Mouse (Mus musculus) kidney, embryonic 15.5 days (tissue): ENCODE measurements around the gene Cox8b. TPM values are rescaled to one million over a fixed set of nuclear protein-coding genes. Genes with fewer than 3 reads are reported as not detected.

ENCODE experiments used
- ATAC-seq: fragments of 200-750 bp; cut with Nextera tagmentation; replicated peaks from 2 replicates; pipeline ENCODE4 v1.8.0; 2017; ENCODE audit warnings: moderate TSS enrichment; ENCODE audit not compliant: low FRiP score
- H3K27ac ChIP-seq: fragments of 300-500 bp; sonication (generic); 2 replicates; pipeline ENCODE4 v1.5.1; 2015; ENCODE audit warnings: mild to moderate bottlenecking, inconsistent platforms
- H3K27me3 ChIP-seq: fragments of 300-500 bp; sonication (generic); 2 replicates; pipeline ENCODE4 v1.6.1; 2015; ENCODE audit warnings: inconsistent platforms
- H3K36me3 ChIP-seq: fragments of 300-500 bp; sonication (generic); 2 replicates; pipeline ENCODE4 v1.6.1; 2015; ENCODE audit warnings: inconsistent platforms
- H3K4me1 ChIP-seq: fragments of 300-500 bp; sonication (generic); 2 replicates; pipeline ENCODE4 v1.6.1; 2015; ENCODE audit warnings: inconsistent platforms
- H3K4me2 ChIP-seq: fragments of 300-500 bp; sonication (generic); 2 replicates; pipeline ENCODE4 v1.6.1; 2015; ENCODE audit warnings: moderate library complexity, mild to moderate bottlenecking, inconsistent platforms
- H3K4me3 ChIP-seq: fragments of 300-500 bp; sonication (generic); replicated peaks from 2 replicates; pipeline ENCODE4 v1.5.1; 2015; ENCODE audit warnings: mild to moderate bottlenecking, inconsistent platforms
- H3K9ac ChIP-seq: fragments of 300-500 bp; sonication (generic); 2 replicates; pipeline ENCODE4 v1.6.1; 2015; ENCODE audit warnings: mild to moderate bottlenecking, inconsistent platforms
- H3K9me3 ChIP-seq: fragments of 300-500 bp; sonication (generic); replicated peaks from 2 replicates; pipeline ENCODE4 v1.6.1; 2016; ENCODE audit warnings: inconsistent platforms
- WGBS: fragments of 180-500 bp; shearing (Covaris S2); methylation state at CpG from one replicate; pipeline ENCODE4 v1.1.7; 2015; ENCODE audit warnings: mixed read lengths; 5-methylcytosine and 5-hydroxymethylcytosine counted together
- polyA plus RNA-seq: library from polyadenylated mRNA; unstranded; fragments of >200 nt; fragmentation: Nextera tagmentation; extraction: Ambion mirVana; gene quantifications from 2 replicates; pipeline ENCODE4 v1.2.1, GENCODE M21; 2015

Cox8b gene
- polyA plus RNA-seq, 1 experiment from 2014 or later = 3.9 TPM

DNA sequence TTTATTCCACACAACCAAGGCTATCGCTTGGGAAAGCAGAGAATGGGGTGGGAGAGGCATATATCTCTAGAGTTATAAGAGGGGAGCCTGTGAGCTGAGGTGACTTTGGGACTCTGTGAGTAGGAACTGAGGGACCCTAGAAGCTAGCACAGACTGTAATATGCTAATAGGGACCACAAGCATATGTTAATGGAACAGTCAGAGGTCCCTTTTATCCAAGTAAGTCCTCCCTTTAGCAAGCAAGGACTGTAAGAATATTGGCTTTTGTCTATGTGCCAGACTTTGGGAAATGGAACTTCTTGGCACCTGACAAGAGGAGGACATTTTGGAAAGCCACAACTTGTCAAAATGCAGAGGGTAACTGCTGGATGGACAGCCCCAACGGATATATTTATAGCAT, 38.6 kb upstream of the Cox8b start:
- H3K36me3 ChIP-seq = no peaks in the 10 kb centered on the region
- peaks cover 34% of the 10 kb centered on the region for H3K4me1 ChIP-seq
- no peak overlapping the region for H3K4me2 ChIP-seq
- H3K27me3 ChIP-seq = peaks cover 33% of the 10 kb centered on the region; the same call in 1 of the 2 replicates
- no peak overlapping the region for H3K9ac ChIP-seq
- no peak overlapping the region for H3K4me3 ChIP-seq
- 15% methylated on average over 2 of the region's 2 CpGs for WGBS
- peak overlapping the region; percentile 63 for H3K27ac ChIP-seq
- H3K9me3 ChIP-seq = no peaks in the 10 kb centered on the region
- no peak for ATAC-seq

DNA sequence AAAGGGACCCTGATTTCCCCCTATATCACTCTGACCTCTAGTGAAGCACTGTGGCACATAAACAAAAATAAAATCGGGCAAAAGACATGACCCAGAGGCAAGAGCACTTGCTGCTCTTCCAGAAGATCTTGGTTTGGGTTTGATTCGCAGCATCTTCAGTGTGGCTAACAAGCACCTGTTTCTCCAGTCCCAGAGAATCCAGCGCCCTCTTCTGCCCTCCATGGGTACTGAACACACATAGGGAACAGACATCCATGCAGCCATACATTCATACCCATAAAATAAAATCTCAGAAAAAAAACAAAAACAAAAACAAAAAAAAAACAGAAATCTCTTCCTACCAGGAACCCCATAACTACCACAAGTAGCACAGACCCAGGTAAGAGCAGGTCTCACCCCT, 38.2 kb upstream of the Cox8b start:
- Histone ChIP-seq H3K36me3 (no peaks in the 10 kb centered on the region), H3K4me1 (peaks cover 34% of the 10 kb centered on the region), H3K9ac (no peak overlapping the region), H3K9me3 (no peaks in the 10 kb centered on the region), H3K4me2 (no peak overlapping the region), H3K27me3 (peaks cover 33% of the 10 kb centered on the region; the same call in 1 of the 2 replicates), H3K4me3 (no peak overlapping the region), H3K27ac (no peak overlapping the region)
- 46% methylated on average over 3 of the region's 3 CpGs for WGBS
- ATAC-seq = no peak

GRCm38 (mm10) chr7:140927181-140927580, 26.9 kb upstream of the Cox8b start:
- Histone ChIP-seq H3K4me1 (peaks cover 18% of the 10 kb centered on the region), H3K9ac (no peak overlapping the region), H3K36me3 (no peaks in the 10 kb centered on the region), H3K27ac (no peak overlapping the region), H3K4me3 (no peak overlapping the region), H3K4me2 (no peak overlapping the region), H3K9me3 (no peaks in the 10 kb centered on the region), H3K27me3 (peaks cover 37% of the 10 kb centered on the region)
- no peak for ATAC-seq
- 81% methylated on average over 6 of the region's 6 CpGs for WGBS

GRCm38 (mm10) chr7:140923070-140923775, 23.0 kb upstream of the Cox8b start:
- no peak overlapping the region for H3K9ac ChIP-seq
- H3K9me3 ChIP-seq = no peaks in the 10 kb centered on the region
- 0 out of 2 replicates have a peak, but pooled peaks have one; percentile 30 for ATAC-seq
- 22% methylated on average over 30 of the region's 30 CpGs for WGBS
- H3K36me3 ChIP-seq = no peaks in the 10 kb centered on the region
- H3K4me1 ChIP-seq = peaks cover 26% of the 10 kb centered on the region
- peak overlapping the region; percentile 74 for H3K4me2 ChIP-seq
- peaks cover 74% of the 10 kb centered on the region for H3K27me3 ChIP-seq
- H3K27ac ChIP-seq = 0 out of 2 replicates have a peak overlapping the region, but pooled peaks have one; percentile 13
- H3K4me3 ChIP-seq = peak overlapping the region; percentile 41

DNA sequence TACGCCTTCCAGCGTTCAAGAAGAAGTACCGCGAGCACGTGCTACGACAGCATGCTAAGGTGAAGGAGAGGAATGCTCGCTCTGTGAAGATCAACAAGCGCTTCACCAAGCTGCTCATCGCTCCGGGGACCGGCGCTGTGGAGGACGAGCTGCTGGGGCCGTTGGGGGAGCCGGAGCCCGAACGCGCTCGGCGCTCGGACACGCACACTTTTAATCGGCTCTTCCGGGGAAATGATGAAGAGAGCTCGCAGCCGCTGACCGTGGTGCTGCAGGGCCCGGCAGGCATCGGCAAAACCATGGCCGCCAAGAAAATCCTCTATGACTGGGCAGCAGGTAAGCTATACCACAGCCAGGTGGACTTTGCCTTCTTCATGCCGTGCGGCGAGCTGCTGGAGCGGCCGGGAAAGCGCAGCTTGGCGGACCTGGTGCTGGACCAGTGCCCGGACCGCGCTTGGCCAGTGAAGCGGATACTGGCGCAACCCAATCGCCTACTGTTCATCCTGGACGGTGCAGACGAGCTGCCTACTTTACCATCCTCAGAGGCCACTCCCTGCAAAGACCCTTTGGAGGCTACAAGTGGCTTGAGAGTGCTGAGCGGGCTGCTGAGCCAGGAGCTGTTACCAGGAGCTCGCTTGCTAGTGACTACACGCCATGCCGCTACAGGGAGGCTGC, 22.3 kb upstream of the Cox8b start:
- Histone ChIP-seq H3K36me3 (no peaks in the 10 kb centered on the region), H3K4me3 (peak overlapping the region; percentile 41), H3K4me1 (peaks cover 26% of the 10 kb centered on the region), H3K27me3 (peaks cover 81% of the 10 kb centered on the region), H3K9ac (0 out of 2 replicates have a peak overlapping the region, but pooled peaks have one; percentile 8), H3K27ac (0 out of 2 replicates have a peak overlapping the region, but pooled peaks have one; percentile 13), H3K4me2 (peak overlapping the region; percentile 74), H3K9me3 (no peaks in the 10 kb centered on the region)
- ATAC-seq = peak; percentile 79
- under 1% methylated on average over 49 of the region's 49 CpGs for WGBS

GRCm38 (mm10) chr7:140921225-140921975, 21.2 kb upstream of the Cox8b start:
- no peak for ATAC-seq
- Histone ChIP-seq H3K4me2 (peak overlapping the region; percentile 74), H3K27me3 (peaks cover 84% of the 10 kb centered on the region), H3K27ac (no peak overlapping the region), H3K4me3 (peak overlapping the region; percentile 41; the same call in 1 of the 2 replicates), H3K9me3 (no peaks in the 10 kb centered on the region), H3K36me3 (no peaks in the 10 kb centered on the region), H3K9ac (no peak overlapping the region), H3K4me1 (peaks cover 26% of the 10 kb centered on the region)
- WGBS = 22% methylated on average over 22 of the region's 22 CpGs

DNA sequence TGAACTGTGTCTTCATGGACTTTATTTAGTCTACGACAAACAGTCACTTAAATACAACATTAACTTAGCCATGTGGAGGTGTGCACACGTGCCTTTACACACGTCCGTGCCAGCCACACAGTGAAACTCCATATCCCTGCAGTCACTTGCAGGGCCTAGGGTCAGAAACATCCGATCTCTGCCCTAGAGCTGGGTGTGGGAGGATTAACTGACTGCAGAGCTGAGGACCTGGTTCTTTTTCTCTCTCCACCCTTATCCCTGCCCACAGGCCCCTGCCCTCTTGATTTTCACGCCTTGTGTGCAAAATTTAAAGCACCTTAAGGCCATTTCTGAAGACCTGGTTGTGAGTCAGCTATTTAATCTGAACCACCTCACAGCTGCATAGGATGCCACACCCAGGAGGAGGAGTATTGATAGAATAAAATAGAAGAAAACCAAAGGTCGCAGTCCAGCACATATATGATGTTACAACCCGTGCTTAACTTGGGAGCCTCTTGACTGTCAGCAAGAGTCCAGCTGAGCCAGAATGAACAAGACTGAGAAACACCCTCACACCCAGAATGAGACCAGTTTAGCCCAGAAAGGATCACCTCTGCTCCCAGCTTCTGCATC, 20.3 kb upstream of the Cox8b start, which contains the start of gene Nlrp6:
Nlrp6 (plus strand) TSS at position 485 of the 612 bp plus-strand sequence.
- peaks cover 26% of the 10 kb centered on the region for H3K4me1 ChIP-seq
- no peaks in the 10 kb centered on the region for H3K36me3 ChIP-seq
- 52% methylated on average over 8 of the region's 8 CpGs for WGBS
- no peaks in the 10 kb centered on the region for H3K9me3 ChIP-seq
- peak within 1 kb of the TSS; percentile 74 for H3K4me2 ChIP-seq
- H3K9ac ChIP-seq = no peak within 1 kb of the TSS
- no peak within 1 kb of the TSS for H3K27ac ChIP-seq
- H3K4me3 ChIP-seq = 0 out of 2 replicates have a peak within 1 kb of the TSS, but pooled peaks have one; percentile 41
- no peak for ATAC-seq
- H3K27me3 ChIP-seq = peaks cover 81% of the 10 kb centered on the region

DNA sequence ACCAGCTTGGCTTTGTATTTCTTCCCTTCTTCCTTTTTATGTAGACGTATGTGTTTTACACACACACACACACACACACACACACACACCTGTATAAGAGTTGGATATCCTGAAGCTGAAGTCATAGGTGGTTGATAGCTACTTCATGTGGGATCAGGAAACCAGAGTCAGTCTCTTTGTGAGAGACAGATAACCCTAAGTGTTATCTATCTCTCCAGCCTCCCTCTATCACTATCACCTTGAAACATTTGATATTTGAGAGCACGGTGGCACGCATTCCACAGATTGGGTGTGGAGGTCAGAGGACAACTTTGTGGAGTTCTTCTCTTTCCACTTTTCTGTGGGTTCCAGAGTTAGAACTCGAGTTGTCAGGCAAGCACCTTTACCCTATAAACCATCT, 19.7 kb upstream of the Cox8b start:
- 53% methylated on average over 4 of the region's 4 CpGs for WGBS
- Histone ChIP-seq H3K9me3 (no peaks in the 10 kb centered on the region), H3K27ac (no peak overlapping the region), H3K4me3 (no peak overlapping the region), H3K27me3 (peaks cover 75% of the 10 kb centered on the region), H3K4me1 (peaks cover 26% of the 10 kb centered on the region), H3K9ac (no peak overlapping the region), H3K4me2 (no peak overlapping the region), H3K36me3 (no peaks in the 10 kb centered on the region)
- ATAC-seq = no peak

GRCm38 (mm10) chr7:140914031-140914690, 13.9 kb upstream of the Cox8b start:
- H3K9me3 ChIP-seq = no peaks in the 10 kb centered on the region
- H3K27ac ChIP-seq = 0 out of 2 replicates have a peak overlapping the region, but pooled peaks have one; percentile 59
- peaks cover 18% of the 10 kb centered on the region for H3K27me3 ChIP-seq
- H3K4me1 ChIP-seq = peaks cover 8% of the 10 kb centered on the region; the same call in 1 of the 2 replicates
- 81% methylated on average over 8 of the region's 8 CpGs for WGBS
- H3K4me2 ChIP-seq = no peak overlapping the region
- H3K36me3 ChIP-seq = no peaks in the 10 kb centered on the region
- ATAC-seq = no peak
- H3K9ac ChIP-seq = no peak overlapping the region
- H3K4me3 ChIP-seq = no peak overlapping the region

DNA sequence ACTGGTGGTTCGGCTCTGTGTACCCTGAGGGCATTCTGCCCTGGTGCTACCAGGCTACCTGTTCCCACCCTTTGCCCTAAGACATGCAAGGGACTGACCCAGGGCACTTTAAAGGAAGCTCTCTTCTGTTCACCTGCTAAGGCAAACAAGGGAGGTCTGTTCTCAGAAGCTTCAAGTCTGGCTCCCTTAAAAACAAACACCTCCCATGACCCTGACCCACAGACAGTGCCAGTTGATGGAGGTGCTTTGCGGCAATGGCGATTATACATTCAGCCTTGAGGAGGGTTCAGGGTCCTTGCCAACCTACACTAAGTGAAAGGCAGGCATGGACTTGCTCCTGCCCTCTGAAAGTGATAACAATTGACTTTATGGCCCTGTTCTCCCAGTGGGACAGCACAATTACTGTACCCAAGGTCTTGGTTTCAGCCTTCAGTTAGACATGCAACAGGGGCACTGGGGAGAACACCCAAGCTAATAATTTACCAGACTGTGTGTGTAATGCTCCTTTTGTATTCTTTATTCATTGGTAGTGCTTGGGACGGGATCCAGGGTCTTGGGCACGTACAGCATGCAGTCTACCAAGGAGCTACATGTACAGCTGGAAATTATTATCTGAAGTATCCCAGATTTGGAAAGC, 12.7 kb upstream of the Cox8b start:
- WGBS = 72% methylated on average over 5 of the region's 5 CpGs
- peaks cover 8% of the 10 kb centered on the region for H3K27me3 ChIP-seq
- H3K9me3 ChIP-seq = no peaks in the 10 kb centered on the region
- H3K4me1 ChIP-seq = peaks cover 19% of the 10 kb centered on the region
- ATAC-seq = peak; percentile 35; the same call in 1 of the 2 replicates
- H3K36me3 ChIP-seq = no peaks in the 10 kb centered on the region
- peak overlapping the region; percentile 59 for H3K27ac ChIP-seq
- H3K4me2 ChIP-seq = no peak overlapping the region
- no peak overlapping the region for H3K4me3 ChIP-seq
- H3K9ac ChIP-seq = no peak overlapping the region
